Mouse (Mus musculus): ENCODE results near the gene Smad3.

Smad3 gene

GRCm38 (mm10) chr9:63718735-63719358 is 38.9 kb downstream of the Smad3 start:
- DNase-seq, result peak; percentile 47

DNA sequence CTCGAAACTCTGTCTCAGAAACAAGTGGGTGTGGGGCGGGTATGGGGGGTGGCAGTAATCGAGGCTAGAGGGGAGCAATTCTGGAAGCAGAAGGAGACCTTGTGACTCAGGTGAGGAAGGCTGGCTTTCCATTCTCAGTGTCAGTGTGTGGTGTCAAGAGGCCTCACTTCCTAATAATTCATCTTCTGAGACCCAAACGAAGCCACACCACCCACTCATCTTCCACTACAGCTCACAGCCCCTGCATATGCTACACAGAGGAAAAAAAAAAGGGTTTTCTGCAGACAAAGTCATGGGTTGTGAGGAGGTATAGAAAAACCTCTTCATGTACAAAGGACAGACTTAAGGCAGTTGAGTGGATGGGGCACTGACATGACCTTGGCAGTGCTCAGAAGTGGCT is 39.6 kb downstream of the Smad3 start:
- no peak for DNase-seq

GRCm38 (mm10) chr9:63717474-63718005 is 40.3 kb downstream of the Smad3 start:
- no peak for DNase-seq

DNA sequence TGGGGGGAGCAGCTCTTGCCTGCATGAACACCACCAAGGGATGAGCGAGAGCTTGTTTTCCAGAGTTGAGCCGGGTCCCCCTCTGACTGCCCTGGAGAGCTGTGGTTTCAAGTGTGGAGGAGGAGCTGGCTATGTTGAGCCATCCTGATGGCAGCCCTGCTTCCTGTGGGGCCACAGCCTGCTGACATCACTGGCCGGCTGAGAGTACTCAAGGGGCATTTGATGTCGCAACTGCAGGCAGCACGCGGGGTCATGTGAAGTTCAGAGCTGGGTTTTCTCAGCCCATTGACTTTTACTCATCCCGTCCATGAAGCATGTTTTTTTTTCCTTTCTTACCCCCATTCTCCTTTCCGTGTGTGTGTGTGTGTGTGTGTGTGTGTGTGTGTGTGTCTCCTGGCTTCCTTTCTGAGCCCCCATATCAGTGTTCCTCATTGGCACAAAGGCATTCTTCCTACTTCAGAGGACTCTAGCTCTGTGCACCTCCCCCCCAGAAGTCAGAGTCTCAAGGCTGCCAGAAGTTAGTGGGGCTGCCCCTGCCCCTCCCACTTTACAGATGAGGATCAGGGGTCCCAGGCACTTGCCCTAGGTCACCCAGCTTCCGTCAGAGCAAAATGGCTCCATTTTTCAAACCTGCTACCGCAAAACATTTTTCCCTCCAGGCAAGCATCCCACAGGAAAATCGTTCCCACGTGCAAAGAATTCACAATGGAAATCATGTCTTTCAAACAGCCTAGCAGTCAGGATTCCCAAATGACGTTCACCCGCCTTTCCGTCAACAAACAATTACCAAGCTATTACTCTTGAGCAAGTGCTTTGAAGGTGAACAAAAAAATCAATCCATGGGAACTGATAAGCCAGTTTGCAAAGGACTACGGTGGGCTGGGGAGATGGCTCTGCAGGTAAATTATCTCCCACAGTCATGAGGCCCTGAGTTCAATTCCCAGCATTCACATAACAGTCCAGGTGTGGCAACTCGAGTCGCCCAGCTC is 41.4 kb downstream of the Smad3 start:
- no peak for DNase-seq

DNA sequence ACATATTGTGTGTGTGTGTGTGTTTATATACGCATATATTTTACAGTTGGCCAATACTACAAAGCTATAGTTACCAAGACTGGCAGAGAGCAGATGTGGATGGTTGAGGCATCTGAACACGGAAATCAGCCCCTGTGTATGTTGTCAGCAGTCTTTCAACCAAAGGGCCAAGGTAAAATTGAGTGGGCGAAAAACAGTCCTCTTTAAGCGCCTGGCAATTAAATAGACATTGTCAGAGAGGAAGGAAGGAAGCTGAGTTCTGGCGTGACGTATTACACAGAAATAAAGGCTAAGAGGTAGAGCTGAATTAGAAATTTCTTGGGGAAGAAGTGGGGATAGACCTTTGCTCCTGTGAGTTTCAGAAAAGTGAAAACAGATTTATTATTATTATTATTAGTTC is 43.2 kb downstream of the Smad3 start:
- no peak for DNase-seq

- DNase-seq, result peak; percentile 28
Observed at GRCm38 (mm10) chr9:63712838-63713237, 45.0 kb downstream of the Smad3 start.

DNA sequence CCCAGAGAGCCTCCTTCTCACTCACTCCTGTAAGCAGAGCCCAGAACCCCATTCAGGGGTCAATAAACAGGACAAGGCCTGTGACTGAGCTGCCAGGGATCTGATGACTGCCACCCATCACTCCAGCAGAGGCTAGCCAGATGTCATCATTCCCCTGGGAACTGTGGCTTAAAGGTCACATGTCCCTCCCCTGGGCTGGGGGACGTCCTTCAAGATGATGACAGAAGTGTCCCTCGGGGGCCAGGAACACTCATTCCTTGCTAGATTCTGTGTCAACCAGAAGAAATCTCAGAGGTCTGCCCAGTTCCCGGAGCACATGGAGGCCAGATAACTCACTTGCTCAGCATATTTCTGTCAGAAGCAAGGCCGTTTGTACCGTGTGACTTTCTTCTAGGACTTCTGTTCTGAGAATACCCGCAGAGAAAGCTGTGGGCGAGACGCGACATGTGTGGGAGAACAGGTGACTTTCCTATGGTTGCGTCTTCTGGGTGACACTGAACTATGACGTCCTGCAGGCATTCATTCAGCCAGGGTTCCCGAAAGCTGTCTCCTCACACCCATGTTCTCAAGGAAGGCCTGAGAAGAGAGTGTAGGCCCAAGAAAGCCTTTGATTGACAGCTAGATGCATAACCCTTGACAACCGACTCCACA is 46.1 kb downstream of the Smad3 start:
- no peak for DNase-seq

- no peak for DNase-seq
Observed at GRCm38 (mm10) chr9:63709857-63710256, 47.9 kb downstream of the Smad3 start.

- no peak for DNase-seq
Observed at GRCm38 (mm10) chr9:63709266-63709665, 48.5 kb downstream of the Smad3 start.

DNA sequence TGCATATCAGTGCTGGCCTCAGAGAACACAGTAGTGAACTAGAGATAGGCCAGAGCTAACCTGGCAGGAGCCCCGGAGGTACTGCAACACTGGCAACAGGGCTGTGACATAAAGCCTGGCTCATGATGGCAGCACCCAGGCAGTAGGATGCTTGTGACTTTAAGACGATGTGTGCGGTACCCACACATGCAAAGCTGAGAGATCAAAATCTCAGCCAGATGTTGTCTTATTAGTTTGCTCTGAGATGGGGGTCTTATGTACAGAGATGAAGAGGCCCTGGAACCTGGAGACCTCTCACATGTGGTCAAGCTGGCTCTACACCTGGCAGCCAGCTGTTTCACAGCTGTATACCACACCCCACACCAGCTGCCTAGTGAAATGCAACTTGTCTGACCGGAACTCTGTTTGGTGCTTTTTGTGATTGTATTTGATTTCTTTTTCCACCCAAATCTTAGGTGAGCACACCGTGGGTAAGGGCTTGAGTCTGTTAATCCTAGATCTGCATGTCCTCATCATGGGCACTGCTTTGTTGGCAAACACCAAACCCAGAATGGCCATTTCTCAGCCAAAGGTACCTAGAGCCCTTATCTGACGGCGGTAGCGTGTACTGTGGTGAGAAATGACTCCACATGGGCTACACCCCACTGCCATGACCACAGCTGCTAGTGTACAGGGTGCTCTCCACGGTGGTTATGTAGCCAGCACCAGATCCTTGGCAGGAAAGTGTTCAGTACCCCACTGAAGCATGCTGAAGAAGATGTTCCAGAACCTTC is 49.8 kb downstream of the Smad3 start:
- no peak for DNase-seq

DNA sequence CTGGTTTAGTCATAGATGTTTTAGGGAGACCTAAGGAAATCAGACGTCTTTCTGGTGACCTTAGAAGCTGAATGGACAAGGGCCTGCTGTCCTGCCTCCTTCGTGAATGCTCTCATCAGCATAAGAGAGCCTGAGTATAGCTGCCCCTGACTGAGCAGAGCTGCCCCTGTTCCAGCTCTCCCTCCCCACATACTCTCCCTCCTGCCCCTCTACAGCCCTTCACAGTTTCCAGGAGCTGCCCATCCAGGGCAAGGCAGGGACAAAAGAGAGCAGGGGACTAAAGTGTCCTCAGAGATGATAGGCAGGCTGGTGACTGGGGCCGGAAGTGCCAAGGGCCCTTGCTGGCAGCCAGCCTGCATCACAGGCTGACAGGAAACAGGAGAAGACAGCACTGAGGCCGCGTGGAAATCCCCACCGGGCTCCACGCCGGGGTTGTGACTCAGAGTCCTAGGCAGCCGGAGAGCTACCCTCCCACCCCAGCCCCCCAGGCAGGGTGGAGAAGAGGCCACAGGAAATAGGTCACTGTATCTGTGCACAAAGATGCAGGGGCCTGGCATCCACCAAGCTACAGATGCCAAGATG is 51.6 kb downstream of the Smad3 start:
- peak; percentile 43 for DNase-seq

DNA sequence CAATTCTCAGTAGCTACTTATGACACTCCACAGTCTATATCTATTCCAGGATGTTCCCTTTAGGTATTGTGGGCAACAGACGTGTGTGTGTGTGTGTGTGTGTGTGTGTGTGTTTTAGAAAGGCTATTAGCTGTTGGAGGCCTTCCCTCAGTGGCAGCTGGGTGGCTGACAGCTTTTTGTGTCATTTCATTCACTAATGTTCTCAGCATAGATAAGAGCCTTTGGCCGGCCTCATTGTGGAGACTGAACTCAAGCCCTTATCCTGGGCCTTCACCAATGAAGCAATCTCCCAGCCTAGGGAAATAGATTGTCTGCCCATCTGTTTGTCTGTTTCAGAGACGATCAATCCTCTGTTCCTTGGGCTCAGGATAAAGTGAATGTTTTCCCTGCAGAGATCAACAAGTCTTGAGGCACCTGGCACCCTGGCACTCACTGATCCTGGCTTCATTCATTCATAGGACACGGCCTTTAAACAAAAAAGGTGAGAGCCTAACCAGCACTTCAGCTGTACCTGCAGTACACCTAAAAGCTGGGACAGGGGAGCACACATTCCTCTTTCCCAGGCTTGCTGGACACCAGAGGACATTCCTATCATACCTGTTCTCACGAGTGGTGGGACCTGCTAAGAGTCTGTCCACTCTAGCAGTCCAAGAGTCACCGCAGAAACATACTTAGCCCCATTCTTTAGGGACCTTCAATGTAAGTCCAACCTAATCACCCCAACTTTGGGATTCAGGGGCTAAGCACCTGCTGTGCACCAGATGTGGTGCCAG is 52.6 kb downstream of the Smad3 start:
- no peak for DNase-seq

DNA sequence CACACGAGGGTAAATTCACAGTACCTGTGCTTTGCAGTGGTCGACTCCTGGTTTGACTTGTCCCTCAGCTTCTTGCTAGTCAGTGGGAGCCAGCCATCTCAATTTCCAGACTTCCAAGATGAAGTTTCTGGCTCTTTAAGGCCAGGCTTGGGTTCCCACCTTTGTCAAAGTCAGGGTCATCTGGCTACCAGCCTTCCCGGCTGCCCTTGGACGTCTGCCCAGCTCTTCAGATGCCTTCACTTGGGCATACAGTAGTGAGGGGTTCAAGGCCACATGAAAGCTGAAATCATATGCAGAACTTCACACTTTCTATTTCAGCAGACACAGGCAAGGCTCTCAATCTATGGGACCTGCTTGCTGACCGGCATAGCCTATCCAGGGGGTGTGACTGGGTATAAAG is 53.7 kb downstream of the Smad3 start:
- no peak for DNase-seq

DNA sequence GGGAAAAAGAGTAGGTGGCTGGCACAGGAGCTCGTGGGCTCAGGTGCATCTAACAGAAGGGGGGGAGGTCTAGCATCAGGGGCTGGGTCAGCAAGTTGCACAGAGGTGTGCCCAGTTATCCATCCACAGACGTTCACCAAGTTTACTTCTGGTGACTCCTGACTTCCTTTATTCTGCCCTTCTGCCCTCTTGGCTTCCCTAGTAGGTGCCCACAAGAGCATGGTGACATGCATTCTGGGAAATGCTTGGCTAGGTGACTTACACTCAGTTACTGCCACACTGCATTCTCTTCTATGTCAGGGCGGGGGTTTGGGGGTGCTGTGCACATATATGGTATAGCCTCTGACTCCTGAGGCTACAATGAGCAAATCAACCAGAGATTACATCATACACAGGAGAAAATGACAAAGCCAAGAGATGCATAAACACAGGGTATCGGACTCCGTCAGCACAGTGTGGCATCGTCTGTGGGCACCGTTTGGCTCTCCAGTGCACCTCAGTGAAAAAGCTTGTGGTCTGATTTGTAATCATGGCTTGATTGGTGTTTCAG is 54.5 kb downstream of the Smad3 start:
- DNase-seq, result no peak

GRCm38 (mm10) chr9:63702502-63703013 is 55.2 kb downstream of the Smad3 start:
- DNase-seq, result no peak

DNA sequence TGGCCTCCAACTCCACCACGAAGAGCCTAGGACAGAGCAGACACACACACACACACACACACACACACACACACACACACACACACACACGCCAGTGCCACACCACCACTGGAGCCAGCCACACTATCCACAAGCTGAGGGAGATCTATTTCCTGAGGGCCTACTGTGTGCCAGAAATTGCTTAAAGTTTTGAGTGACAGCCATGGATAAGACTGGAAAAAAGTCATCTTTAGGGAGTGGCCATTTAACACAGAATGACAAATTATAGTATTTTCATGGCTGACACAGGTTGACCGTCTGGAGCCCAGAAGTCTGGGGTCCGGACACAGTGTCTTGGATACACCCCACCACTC is 55.9 kb downstream of the Smad3 start:
- no peak for DNase-seq

DNA sequence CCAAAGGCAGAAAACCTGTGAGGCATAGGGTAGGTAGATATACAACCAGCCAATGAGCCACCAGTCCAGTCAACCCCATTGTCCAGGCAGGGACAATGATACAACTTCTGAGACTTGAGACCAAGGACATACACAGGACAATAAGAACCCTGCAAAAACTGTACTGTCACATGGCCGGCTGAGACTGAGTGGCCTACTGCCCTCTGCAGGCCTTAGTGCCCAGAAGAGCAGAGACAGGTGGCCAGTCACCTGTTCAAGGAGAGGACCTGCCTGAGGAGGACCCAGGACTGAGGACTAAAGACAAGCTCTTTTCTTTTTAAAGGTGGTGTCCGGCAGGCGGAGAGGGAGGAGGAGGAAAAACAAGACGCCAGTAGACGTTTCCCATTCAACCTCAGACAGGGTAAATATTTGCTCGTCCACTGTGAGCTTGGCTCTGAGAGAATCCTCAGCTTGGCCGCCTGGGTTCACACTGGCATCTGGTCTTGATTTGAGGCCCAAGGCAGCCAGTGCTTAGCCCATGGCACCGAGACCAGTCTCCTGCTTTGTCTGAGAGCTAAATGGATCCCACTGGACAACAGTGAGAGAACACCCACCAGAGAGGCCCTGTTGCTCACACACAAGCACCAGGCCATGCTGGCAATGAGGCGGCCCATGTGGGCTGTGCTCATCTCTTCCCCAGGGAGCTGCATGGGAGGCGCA is 56.4 kb downstream of the Smad3 start:
- DNase-seq, result no peak

GRCm38 (mm10) chr9:63699145-63699544 is 58.6 kb downstream of the Smad3 start:
- DNase-seq, result no peak

DNA sequence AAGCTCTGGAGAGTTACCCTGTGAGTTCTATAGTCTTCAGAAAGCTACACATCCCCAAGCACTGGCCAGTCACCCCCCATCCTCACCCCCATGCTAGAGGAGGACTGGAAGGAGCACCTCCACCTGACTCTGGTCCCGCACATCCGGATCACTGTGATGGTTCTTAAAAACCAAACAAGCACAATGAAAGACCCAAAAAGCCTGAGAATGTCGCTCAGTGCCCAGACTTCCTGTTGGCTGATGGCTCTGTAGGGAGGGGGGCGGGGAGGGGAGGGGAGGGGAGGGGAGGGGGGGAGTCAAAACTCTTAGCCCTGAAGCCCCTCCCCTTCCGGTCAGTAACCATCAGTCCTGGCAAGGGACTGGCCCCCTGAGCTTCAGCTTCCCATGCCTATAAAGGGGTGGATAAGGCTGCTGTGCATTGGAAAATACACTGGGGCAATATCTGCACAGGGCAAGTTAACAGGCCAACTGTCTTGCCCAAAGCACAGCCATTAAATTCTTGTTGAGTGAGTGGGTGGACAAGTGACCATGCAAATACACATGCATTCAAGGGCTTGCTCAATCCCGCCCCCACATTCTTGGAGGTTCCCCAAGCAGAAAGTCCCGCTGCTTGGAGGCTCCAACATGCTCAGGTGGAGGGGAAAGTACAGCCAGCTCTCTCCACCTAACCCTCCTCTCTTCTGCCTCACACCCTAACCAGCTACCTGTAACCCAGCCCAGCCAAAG is 59.3 kb downstream of the Smad3 start:
- no peak for DNase-seq

- no peak for DNase-seq
Observed at GRCm38 (mm10) chr9:63697606-63698005, 60.2 kb downstream of the Smad3 start.
